In genomic region chr17:30568473-30568872, GRCm38 (mm10) we compare ENCODE assay signal across 35 mouse cellular contexts.
"Had no signal": no experiment of that assay in that cellular context is flagged by ENCODE, and none has a peak within 500 bp of the region (broad histone marks: within the 10 kb centered on the region; RNA-seq: fewer than 3 reads in every experiment).

No protein-coding gene starts in this region.

- H3K36me3 ChIP-seq: heart, embryonic 10.5 days; heart, embryonic 12.5 days; heart, embryonic 13.5 days; heart, embryonic 15.5 days; hindbrain, embryonic 10.5 days; hindbrain, embryonic 12.5 days; hindbrain, embryonic 13.5 days; hindbrain, embryonic 15.5 days; intestine, embryonic 15.5 days; kidney, embryonic 15.5 days had no signal

- H3K4me1 ChIP-seq: hindbrain, embryonic 10.5 days had no signal

- H3K4me3 ChIP-seq: heart, adult 2 months; heart, embryonic 10.5 days; heart, embryonic 12.5 days; heart, embryonic 13.5 days; heart, embryonic 15.5 days; hindbrain, embryonic 10.5 days; hindbrain, embryonic 12.5 days; hindbrain, embryonic 13.5 days; hindbrain, embryonic 15.5 days; intestine, embryonic 15.5 days; kidney, embryonic 15.5 days; layer of hippocampus, adult 2 months had no signal

- H3K9me3 ChIP-seq: heart, embryonic 10.5 days; heart, embryonic 12.5 days; heart, embryonic 13.5 days; heart, embryonic 15.5 days; hindbrain, embryonic 10.5 days; hindbrain, embryonic 12.5 days; hindbrain, embryonic 13.5 days; hindbrain, embryonic 15.5 days; intestine, embryonic 15.5 days; kidney, embryonic 15.5 days had no signal

- H3K9ac ChIP-seq: heart, embryonic 12.5 days; heart, embryonic 13.5 days; heart, embryonic 15.5 days; hindbrain, embryonic 12.5 days; hindbrain, embryonic 13.5 days; hindbrain, embryonic 14.5 days; hindbrain, embryonic 15.5 days; intestine, embryonic 15.5 days; kidney, embryonic 15.5 days had no signal

- H3K4me2 ChIP-seq: heart, embryonic 11.5 days; heart, embryonic 12.5 days; heart, embryonic 13.5 days; heart, embryonic 15.5 days; hindbrain, embryonic 12.5 days; hindbrain, embryonic 13.5 days; hindbrain, embryonic 14.5 days; hindbrain, embryonic 15.5 days; intestine, embryonic 15.5 days; kidney, embryonic 15.5 days had no signal

- DNase-seq: heart, adult 18-20 months; heart, adult 2 months; heart, postnatal 10 days; heart, postnatal 14 days; heart, postnatal 36 days; heart, postnatal 4 days; kidney, adult 11 months; kidney, adult 18-20 months; kidney, adult 2 months; kidney, adult 8-10 months; kidney, adult 9 months; kidney, postnatal 10 days; kidney, postnatal 14 days; kidney, postnatal 25 days; kidney, postnatal 36 days; kidney, postnatal 4 days; layer of hippocampus, adult 9-11 months; layer of hippocampus, postnatal 36 days had no signal

- H3K27ac ChIP-seq: heart, adult 2 months; heart, embryonic 10.5 days; heart, embryonic 13.5 days; heart, embryonic 15.5 days; hindbrain, embryonic 10.5 days; hindbrain, embryonic 12.5 days; hindbrain, embryonic 13.5 days; hindbrain, embryonic 14.5 days; hindbrain, embryonic 15.5 days; hindbrain, postnatal 0 days; intestine, embryonic 15.5 days; kidney, embryonic 15.5 days; kidney, postnatal 0 days; layer of hippocampus, adult 2 months had no signal

- ATAC-seq: hindbrain, embryonic 16.5 days; hindbrain, postnatal 0 days; inflammation-experienced regulatory T-cells, adult 6 months; intestine, embryonic 15.5 days had no signal

- H3K27me3 ChIP-seq: heart, embryonic 12.5 days; heart, embryonic 13.5 days; heart, embryonic 15.5 days; hindbrain, embryonic 12.5 days; hindbrain, embryonic 13.5 days; hindbrain, embryonic 15.5 days; intestine, embryonic 15.5 days; kidney, embryonic 15.5 days had no signal
